Comparison of ENCODE assay signal across 8 mouse cellular contexts in genomic region chr7:110728876-110729275, GRCm38 (mm10). TPM values are rescaled to one million over a fixed set of nuclear protein-coding genes. Genes with fewer than 3 reads are reported as not detected.
DNase-seq lines count a peak whose midpoint lies in the region; ATAC-seq lines count a peak whose summit lies in the region.

No protein-coding gene starts in this region.

- no peaks in the 10 kb centered on the region for H3K36me3 ChIP-seq in hindbrain, embryonic 10.5 days
- H3K36me3 ChIP-seq in hindbrain, embryonic 12.5 days: no peaks in the 10 kb centered on the region
- H3K36me3 ChIP-seq in forebrain, embryonic 10.5 days (replicated peaks): no peaks in the 10 kb centered on the region

- H3K4me2 ChIP-seq in hindbrain, embryonic 12.5 days (replicated peaks): no peak overlapping the region

- H3K27me3 ChIP-seq in hindbrain, embryonic 10.5 days (ENCODE audit: insufficient read depth, poor library complexity, severe bottlenecking): no peaks in the 10 kb centered on the region
- H3K27me3 ChIP-seq in hindbrain, embryonic 12.5 days: no peaks in the 10 kb centered on the region
- no peaks in the 10 kb centered on the region for H3K27me3 ChIP-seq in forebrain, embryonic 10.5 days (ENCODE audit: poor library complexity, severe bottlenecking)

- ATAC-seq in hindbrain, embryonic 12.5 days (ENCODE audit: low FRiP score): no peak
- ATAC-seq in granulocyte monocyte progenitor cell, adult 5-6 weeks (replicated peaks; ENCODE audit: poor library complexity, severe bottlenecking): peak; percentile 59
- ATAC-seq in megakaryocyte progenitor cell, adult 5-6 weeks (replicated peaks; ENCODE audit: poor library complexity): peak; percentile 71

- no peak overlapping the region for H3K9ac ChIP-seq in hindbrain, embryonic 12.5 days

- 74% methylated on average over 3 of the region's 3 CpGs for WGBS in hindbrain, embryonic 10.5 days
- WGBS in hindbrain, embryonic 12.5 days: 57% methylated on average over 3 of the region's 3 CpGs
- 75% methylated on average over 3 of the region's 3 CpGs for WGBS in forebrain, embryonic 10.5 days

- no peak overlapping the region; the same call in 1 of the 2 replicates for H3K27ac ChIP-seq in hindbrain, embryonic 10.5 days
- no peak overlapping the region for H3K27ac ChIP-seq in hindbrain, embryonic 12.5 days
- H3K27ac ChIP-seq in forebrain, embryonic 10.5 days: no peak overlapping the region

- DNase-seq in hindbrain, embryonic 10.5 days (ENCODE audit: low spot score): peak; percentile 34
- DNase-seq in 3T3-L1 (ENCODE audit: low read depth, low spot score) (peak; percentile 77), R1 (ENCODE audit: low read depth, low spot score) (peak; percentile 51)
- DNase-seq in Muller cell, postnatal 12 days (ENCODE audit: inconsistent ontology term): no peak
- DNase-seq in forebrain, embryonic 10.5 days (ENCODE audit: extremely low spot score, low spot score): no peak

- H3K9me3 ChIP-seq in hindbrain, embryonic 10.5 days: no peaks in the 10 kb centered on the region
- no peaks in the 10 kb centered on the region for H3K9me3 ChIP-seq in hindbrain, embryonic 12.5 days (replicated peaks)
- H3K9me3 ChIP-seq in forebrain, embryonic 10.5 days: no peaks in the 10 kb centered on the region

- peaks cover 30% of the 10 kb centered on the region for H3K4me1 ChIP-seq in hindbrain, embryonic 10.5 days (replicated peaks)
- peaks cover 14% of the 10 kb centered on the region for H3K4me1 ChIP-seq in hindbrain, embryonic 12.5 days
- H3K4me1 ChIP-seq in forebrain, embryonic 10.5 days: peaks cover 30% of the 10 kb centered on the region

- H3K4me3 ChIP-seq in hindbrain, embryonic 10.5 days: no peak overlapping the region
- no peak overlapping the region for H3K4me3 ChIP-seq in hindbrain, embryonic 12.5 days
- no peak overlapping the region for H3K4me3 ChIP-seq in forebrain, embryonic 10.5 days

RNA-seq across cellular contexts. Expression of gene Ampd3, which starts 39.1 kb away (rescaled TPM):
- polyA plus RNA-seq in hindbrain, embryonic 10.5 days (2016; fragmentation: Nextera tagmentation; extraction: Ambion mirVana): 1.7 and 1.9 TPM in 2 replicates
- polyA plus RNA-seq in hindbrain, embryonic 12.5 days (2016; fragmentation: Nextera tagmentation; extraction: Ambion mirVana): 4.0 TPM in 2 replicates
- 3.5 and 6.2 TPM in 2 replicates for total RNA-seq in granulocyte monocyte progenitor cell, adult 5-6 weeks (2014; fragmentation: Nextera tagmentation)
- total RNA-seq in granulocyte monocyte progenitor cell, adult 5-6 weeks (2017): 1.4 and 2.1 TPM in 2 replicates
- total RNA-seq in megakaryocyte progenitor cell, adult 5-6 weeks (2015): 8.6 and 9.1 TPM in 2 replicates
- total RNA-seq in megakaryocyte progenitor cell, adult 5-6 weeks (2017): 3.8 and 10.8 TPM in 2 replicates
- 1.2 and 1.5 TPM in 2 replicates for polyA plus RNA-seq in forebrain, embryonic 10.5 days (2016; fragmentation: Nextera tagmentation; extraction: Ambion mirVana)

Comparison
In these comparisons a context has a peak if more than half of its experiments do, and no peak if none do; other contexts are left out.
1. DNase-seq: peak in hindbrain, embryonic 10.5 days (single experiment), 3T3-L1 (single experiment) and R1 (single experiment); none in Muller cell, postnatal 12 days (single experiment) and forebrain, embryonic 10.5 days (single experiment).